Mouse (Mus musculus) kidney, postnatal 0 days (tissue): Measurements from ENCODE around the gene Pla2g2d. TPM values are rescaled to one million over a fixed set of nuclear protein-coding genes. Genes with fewer than 3 reads are reported as not detected.

Experiments
- ATAC-seq: fragments of 200-750 bp; cut with Nextera tagmentation; replicated peaks from 2 replicates; pipeline ENCODE4 v1.8.0; 2017; ENCODE audit warnings: low read depth, moderate number of reproducible peaks, moderate TSS enrichment, moderate library complexity; ENCODE audit not compliant: low FRiP score
- DNase-seq: peaks from one replicate; pipeline ENCODE4 v3.0.0-alpha.2; 2016; ENCODE audit warnings: low spot score
- H3K27ac ChIP-seq: fragments of 300-500 bp; sonication (generic); 2 replicates; pipeline ENCODE4 v1.5.1; 2014; ENCODE audit warnings: mild to moderate bottlenecking
- H3K27me3 ChIP-seq: fragments of 300-500 bp; sonication (generic); 2 replicates; pipeline ENCODE4 v1.6.1; 2014; ENCODE audit warnings: low read length, mixed read lengths; ENCODE audit not compliant: insufficient read depth
- H3K36me3 ChIP-seq: fragments of 300-500 bp; sonication (generic); 2 replicates; pipeline ENCODE4 v1.6.1; 2014; ENCODE audit warnings: low read length, mixed read lengths; ENCODE audit not compliant: insufficient read depth
- H3K4me1 ChIP-seq: fragments of 300-500 bp; sonication (generic); replicated peaks from 2 replicates; pipeline ENCODE4 v1.6.1; 2014; ENCODE audit warnings: antibody characterized with exemption, low read length, mixed read lengths; ENCODE audit not compliant: insufficient read depth
- H3K4me2 ChIP-seq: fragments of 300-500 bp; sonication (generic); 2 replicates; pipeline ENCODE4 v1.6.1; 2014; ENCODE audit warnings: mild to moderate bottlenecking, low read length, moderate library complexity, mixed read lengths
- H3K4me3 ChIP-seq: fragments of 300-500 bp; sonication (generic); replicated peaks from 2 replicates; pipeline ENCODE4 v1.5.1; 2014; ENCODE audit warnings: low read depth, low read length
- H3K9ac ChIP-seq: fragments of 300-500 bp; sonication (generic); 2 replicates; pipeline ENCODE4 v1.6.1; 2014; ENCODE audit warnings: low read depth, low read length
- H3K9me3 ChIP-seq: fragments of 300-500 bp; sonication (generic); replicated peaks from 2 replicates; pipeline ENCODE4 v1.6.1; 2016; ENCODE audit warnings: low read length, inconsistent platforms, mixed read lengths
- CTCF ChIP-seq: IDR thresholded peaks from 2 replicates; pipeline ENCODE4 v1.5.1; 2016; ENCODE audit warnings: antibody characterized with exemption, low read depth, mild to moderate bottlenecking, moderate library complexity
- WGBS: fragments of 180-500 bp; shearing (Covaris S2); extraction: QIAGEN DNeasy Blood & Tissue Kit; methylation state at CpG from one replicate; pipeline ENCODE4 v1.1.7; 2014; 5-methylcytosine and 5-hydroxymethylcytosine counted together
- polyA plus RNA-seq: library from polyadenylated mRNA; unstranded; fragments of >200 nt; fragmentation: Nextera tagmentation; extraction: Ambion mirVana; gene quantifications from 2 replicates; pipeline ENCODE4 v1.2.1, GENCODE M21; 2015

Gene Pla2g2d
- 0.11 and 0.14 TPM in 2 replicates for polyA plus RNA-seq

DNA sequence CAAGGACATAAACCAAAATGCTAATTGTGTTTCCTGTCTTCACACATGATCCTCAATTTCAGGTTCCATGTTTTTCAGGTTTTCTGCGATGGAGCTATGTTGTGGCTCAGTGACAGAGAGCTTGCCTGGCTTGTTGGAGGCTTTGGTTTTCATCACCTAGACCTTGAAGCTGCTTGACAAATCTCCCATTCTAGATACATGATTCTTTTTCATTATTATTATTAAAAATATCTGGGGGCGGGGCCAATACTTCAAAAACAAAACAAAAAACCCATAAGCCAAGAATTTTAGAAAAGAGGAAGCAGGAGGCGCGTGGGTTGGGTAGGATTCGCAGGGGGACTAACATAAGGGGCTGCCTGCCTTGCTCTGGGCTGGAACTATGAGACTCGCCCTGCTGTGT, at the start of gene Pla2g2d:
Gene Pla2g2d, plus strand, starts transcription at position 301 of the 400 bp plus-strand sequence.
- ATAC-seq: no peak
- Histone ChIP-seq H3K36me3 (no peaks in the 10 kb centered on the region), H3K27me3 (no peaks in the 10 kb centered on the region), H3K27ac (no peak within 1 kb of the TSS), H3K4me1 (peaks cover 6% of the 10 kb centered on the region), H3K9me3 (no peaks in the 10 kb centered on the region), H3K4me2 (no peak within 1 kb of the TSS), H3K9ac (no peak within 1 kb of the TSS), H3K4me3 (no peak within 1 kb of the TSS)
- no peak for TF ChIP-seq CTCF
- 80% methylated on average over 6 of the region's 6 CpGs for WGBS
- DNase-seq: no peak

DNA sequence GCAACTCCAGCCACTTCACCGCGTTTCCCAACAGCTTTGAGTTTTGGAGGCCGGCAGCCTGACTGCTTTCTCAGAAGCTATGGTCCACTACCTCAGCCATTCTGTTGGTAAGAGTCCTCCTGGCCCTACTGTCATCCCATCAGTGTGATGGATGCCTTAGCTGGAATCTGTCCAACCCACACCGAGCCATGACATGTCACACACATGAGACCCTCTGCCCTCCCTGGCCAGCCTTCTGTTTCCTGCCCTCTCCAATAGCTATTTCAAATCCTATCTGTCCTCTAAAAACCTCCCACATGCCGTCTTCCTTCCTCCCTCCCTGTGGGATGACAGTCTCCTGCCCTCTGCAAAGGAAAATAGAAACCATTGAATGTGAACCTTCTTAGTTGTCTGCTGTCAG, 49.8 kb upstream of the Pla2g2d start:
- ATAC-seq (peak; percentile 47; the same call in 1 of the 2 replicates), DNase-seq (peak; percentile 90)
- no peaks in the 10 kb centered on the region for H3K27me3 ChIP-seq
- H3K4me1 ChIP-seq: peaks cover 37% of the 10 kb centered on the region
- peak overlapping the region; percentile 80 for H3K27ac ChIP-seq
- no peaks in the 10 kb centered on the region for H3K36me3 ChIP-seq
- WGBS: 15% methylated on average over 5 of the region's 5 CpGs
- no peaks in the 10 kb centered on the region for H3K9me3 ChIP-seq
- TF ChIP-seq CTCF: no peak
- H3K4me2 ChIP-seq: no peak overlapping the region
- no peak overlapping the region for H3K9ac ChIP-seq
- H3K4me3 ChIP-seq: no peak overlapping the region

DNA sequence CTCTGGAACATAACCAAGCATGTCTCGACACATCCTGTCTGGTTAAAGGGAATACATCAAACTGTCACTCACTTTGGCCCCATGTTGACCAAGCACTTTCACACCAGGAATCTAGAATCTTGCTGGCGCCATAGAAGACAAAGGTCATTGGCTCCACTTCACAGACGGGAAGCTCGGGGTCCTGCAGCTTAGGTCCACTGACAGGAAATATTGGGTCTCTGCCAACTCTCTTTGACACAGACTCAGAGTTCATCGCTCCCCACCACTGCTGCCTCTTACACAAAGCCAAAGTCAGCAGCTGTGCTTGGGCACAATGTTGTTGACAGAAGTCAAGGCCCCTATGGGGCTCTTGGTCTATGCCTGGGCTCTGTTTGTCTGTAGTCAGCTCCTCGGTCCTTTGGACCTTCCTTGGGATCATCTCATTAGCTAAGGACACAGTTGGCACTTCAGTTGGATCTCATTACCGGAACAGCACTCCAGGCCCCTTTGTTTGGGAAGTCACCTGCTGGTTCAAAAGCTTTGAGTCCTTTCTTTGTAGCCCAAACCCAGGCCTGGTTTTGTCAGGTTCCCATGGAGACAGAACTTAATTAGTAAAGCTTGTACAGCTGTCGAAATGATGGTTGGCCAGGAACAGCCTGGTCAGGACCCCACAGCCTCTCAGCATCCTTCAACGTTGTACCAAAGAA, 46.4 kb upstream of the Pla2g2d start:
- Histone ChIP-seq H3K36me3 (no peaks in the 10 kb centered on the region), H3K27me3 (no peaks in the 10 kb centered on the region), H3K9me3 (no peaks in the 10 kb centered on the region), H3K4me1 (peaks cover 18% of the 10 kb centered on the region), H3K4me2 (no peak overlapping the region), H3K27ac (peak overlapping the region; percentile 66), H3K9ac (no peak overlapping the region), H3K4me3 (no peak overlapping the region)
- WGBS: 43% methylated on average over 9 of the region's 9 CpGs
- TF ChIP-seq CTCF: no peak
- DNase-seq (peak; percentile 89), ATAC-seq (peak; percentile 19; the same call in 1 of the 2 replicates)

DNA sequence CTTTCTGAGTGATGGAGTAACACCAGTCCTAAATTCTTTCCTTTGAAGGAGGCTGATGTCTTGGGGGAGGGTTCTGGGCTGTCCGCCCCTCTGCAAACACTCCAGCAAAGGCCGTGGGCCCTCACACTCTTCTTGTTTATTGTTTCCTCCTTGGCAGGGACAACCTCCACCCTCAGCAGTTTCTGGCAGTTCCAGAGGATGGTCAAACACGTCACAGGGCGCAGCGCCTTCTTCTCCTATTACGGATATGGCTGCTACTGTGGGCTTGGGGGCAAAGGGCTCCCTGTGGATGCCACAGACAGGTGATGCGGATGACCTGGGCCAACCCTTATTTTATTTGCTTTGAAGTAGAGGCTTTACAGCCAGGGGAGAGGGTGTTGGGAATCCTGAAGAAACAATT, 41.4 kb upstream of the Pla2g2d start:
- Histone ChIP-seq H3K9me3 (no peaks in the 10 kb centered on the region), H3K4me1 (no peaks in the 10 kb centered on the region; the same call in 1 of the 2 replicates), H3K9ac (no peak overlapping the region), H3K4me2 (no peak overlapping the region), H3K4me3 (no peak overlapping the region), H3K27ac (no peak overlapping the region), H3K27me3 (no peaks in the 10 kb centered on the region), H3K36me3 (no peaks in the 10 kb centered on the region)
- DNase-seq (peak; percentile 27), ATAC-seq (no peak)
- no peak for TF ChIP-seq CTCF
- WGBS: 39% methylated on average over 7 of the region's 7 CpGs

DNA sequence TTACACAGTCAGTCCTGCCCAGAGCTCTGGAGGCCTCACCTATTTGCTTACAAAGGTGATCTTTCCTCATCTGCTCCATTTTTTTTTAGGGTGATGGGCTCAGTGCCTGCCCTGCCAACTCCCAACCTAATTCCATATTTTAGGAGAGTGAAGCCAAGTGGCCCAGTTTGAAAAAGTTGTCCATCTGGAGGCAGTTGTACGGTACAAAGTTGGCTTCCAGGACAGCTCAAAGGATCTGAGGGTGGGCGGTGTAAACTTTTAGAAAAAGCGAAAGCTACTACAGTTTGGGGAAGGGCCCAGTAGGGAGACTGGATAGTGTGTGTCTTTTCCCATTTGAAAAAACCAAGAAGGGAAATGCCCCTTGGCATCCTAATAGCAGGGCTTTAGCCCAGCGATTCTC, 40.7 kb upstream of the Pla2g2d start:
- Histone ChIP-seq H3K36me3 (no peaks in the 10 kb centered on the region), H3K27me3 (no peaks in the 10 kb centered on the region), H3K9ac (no peak overlapping the region), H3K4me1 (no peaks in the 10 kb centered on the region), H3K4me3 (no peak overlapping the region), H3K4me2 (no peak overlapping the region), H3K27ac (no peak overlapping the region), H3K9me3 (no peaks in the 10 kb centered on the region)
- 83% methylated on average over 4 of the region's 4 CpGs for WGBS
- no peak for TF ChIP-seq CTCF
- DNase-seq (no peak), ATAC-seq (no peak)

- H3K27me3 ChIP-seq: no peaks in the 10 kb centered on the region
- WGBS: 57% methylated on average over 7 of the region's 7 CpGs
- no peak within 1 kb of the TSS for H3K4me2 ChIP-seq
- ATAC-seq (no peak), DNase-seq (no peak)
- TF ChIP-seq CTCF: no peak
- no peaks in the 10 kb centered on the region for H3K36me3 ChIP-seq
- H3K4me3 ChIP-seq: no peak within 1 kb of the TSS
- no peak within 1 kb of the TSS for H3K27ac ChIP-seq
- no peaks in the 10 kb centered on the region for H3K4me1 ChIP-seq
- H3K9me3 ChIP-seq: no peaks in the 10 kb centered on the region
- H3K9ac ChIP-seq: 0 out of 2 replicates have a peak within 1 kb of the TSS, but pooled peaks have one; percentile 35
These were observed 38.5 kb upstream of the Pla2g2d start, which contains the start of gene Ubxn10 for GRCm38 (mm10) chr4:138737031-138737430. Gene Ubxn10 (minus strand): TSS chr4:138737167.
